Mouse (Mus musculus): Measurements from ENCODE around the gene Capn15. TPM values are rescaled to one million over a fixed set of nuclear protein-coding genes. Genes with fewer than 3 reads are reported as not detected.

Gene Capn15
- polyA plus RNA-seq, 1 experiment: 75.2 TPM

- Histone ChIP-seq H3K27me3 (ENCODE audit: control insufficient read depth, insufficient read depth, low read length) (no peaks in the 10 kb centered on the region), H3K36me3 (ENCODE audit: control insufficient read depth, insufficient read depth, low read length) (no peaks in the 10 kb centered on the region), H3K4me3 (ENCODE audit: low read depth, low read length) (no peak within 1 kb of the TSS), H3K4me1 (ENCODE audit: control insufficient read depth, insufficient read depth, insufficient read length, low read length) (peaks cover 15% of the 10 kb centered on the region), H3K27ac (ENCODE audit: insufficient read depth, low read depth, low read length) (no peak within 1 kb of the TSS)
- WGBS: 57% methylated on average over 6 of the region's 6 CpGs
- no peak for TF ChIP-seq POLR2A (IDR thresholded peaks at IDR 0.05; ENCODE audit: low read depth, low read length)
- no peak for TF ChIP-seq CTCF (IDR thresholded peaks at IDR 0.05; ENCODE audit: extremely low read depth, insufficient read length, insufficient replicate concordance, low read depth, low read length)
These were observed 41.0 kb downstream of the Capn15 start, which contains the start of the genes Pigq and Nhlrc4 for GRCm38 (mm10) chr17:25944366-25945163. Gene Pigq (minus strand): TSS chr17:25944936. Gene Nhlrc4 (minus strand): TSS chr17:25944961.

- no peaks in the 10 kb centered on the region for H3K36me3 ChIP-seq (ENCODE audit: control insufficient read depth, insufficient read depth, low read length)
- no peaks in the 10 kb centered on the region for H3K27me3 ChIP-seq (ENCODE audit: control insufficient read depth, insufficient read depth, low read length)
- H3K4me3 ChIP-seq (ENCODE audit: low read depth, low read length): no peak overlapping the region
- WGBS: 87% methylated on average over 9 of the region's 9 CpGs
- no peak overlapping the region for H3K27ac ChIP-seq (ENCODE audit: insufficient read depth, low read depth, low read length)
- no peak for TF ChIP-seq CTCF (IDR thresholded peaks at IDR 0.05; ENCODE audit: extremely low read depth, insufficient read length, insufficient replicate concordance, low read depth, low read length)
- TF ChIP-seq POLR2A (IDR thresholded peaks at IDR 0.05; ENCODE audit: low read depth, low read length): no peak
- peaks cover 15% of the 10 kb centered on the region for H3K4me1 ChIP-seq (ENCODE audit: control insufficient read depth, insufficient read depth, insufficient read length, low read length)
These were observed 41.8 kb downstream of the Capn15 start for GRCm38 (mm10) chr17:25943769-25944168.

- TF ChIP-seq POLR2A (IDR thresholded peaks at IDR 0.05; ENCODE audit: low read depth, low read length) (no peak), CTCF (IDR thresholded peaks at IDR 0.05; ENCODE audit: extremely low read depth, insufficient read length, insufficient replicate concordance, low read depth, low read length) (no peak)
- Histone ChIP-seq H3K4me1 (ENCODE audit: control insufficient read depth, insufficient read depth, insufficient read length, low read length) (peaks cover 15% of the 10 kb centered on the region), H3K27me3 (ENCODE audit: control insufficient read depth, insufficient read depth, low read length) (no peaks in the 10 kb centered on the region), H3K27ac (ENCODE audit: insufficient read depth, low read depth, low read length) (no peak overlapping the region), H3K4me3 (ENCODE audit: low read depth, low read length) (no peak overlapping the region), H3K36me3 (ENCODE audit: control insufficient read depth, insufficient read depth, low read length) (no peaks in the 10 kb centered on the region)
- 52% methylated on average over 3 of the region's 3 CpGs for whole genome bisulfite sequencing
These were observed 42.4 kb downstream of the Capn15 start for GRCm38 (mm10) chr17:25943221-25943620.

GRCm38 (mm10) chr17:25942597-25943151 lies 42.9 kb downstream of the Capn15 start:
- H3K36me3 ChIP-seq (ENCODE audit: control insufficient read depth, insufficient read depth, low read length): no peaks in the 10 kb centered on the region
- TF ChIP-seq POLR2A (IDR thresholded peaks at IDR 0.05; ENCODE audit: low read depth, low read length) (no peak), CTCF (IDR thresholded peaks at IDR 0.05; ENCODE audit: extremely low read depth, insufficient read length, insufficient replicate concordance, low read depth, low read length) (no peak)
- peaks cover 15% of the 10 kb centered on the region for H3K4me1 ChIP-seq (ENCODE audit: control insufficient read depth, insufficient read depth, insufficient read length, low read length)
- H3K27me3 ChIP-seq (ENCODE audit: control insufficient read depth, insufficient read depth, low read length): no peaks in the 10 kb centered on the region
- 32% methylated on average over 2 of the region's 2 CpGs for WGBS
- no peak overlapping the region for H3K4me3 ChIP-seq (ENCODE audit: low read depth, low read length)
- no peak overlapping the region for H3K27ac ChIP-seq (ENCODE audit: insufficient read depth, low read depth, low read length)

- peaks cover 15% of the 10 kb centered on the region for H3K4me1 ChIP-seq (ENCODE audit: control insufficient read depth, insufficient read depth, insufficient read length, low read length)
- TF ChIP-seq POLR2A (IDR thresholded peaks at IDR 0.05; ENCODE audit: low read depth, low read length): peak; percentile 46
- TF ChIP-seq CTCF (IDR thresholded peaks at IDR 0.05; ENCODE audit: extremely low read depth, insufficient read length, insufficient replicate concordance, low read depth, low read length): no peak
- H3K27ac ChIP-seq (ENCODE audit: insufficient read depth, low read depth, low read length): peak overlapping the region; percentile 39
- H3K27me3 ChIP-seq (ENCODE audit: control insufficient read depth, insufficient read depth, low read length): no peaks in the 10 kb centered on the region
- 3% methylated on average over 54 of the region's 54 CpGs for WGBS
- peak overlapping the region; percentile 97 for H3K4me3 ChIP-seq (ENCODE audit: low read depth, low read length)
- H3K36me3 ChIP-seq (ENCODE audit: control insufficient read depth, insufficient read depth, low read length): peaks cover 6% of the 10 kb centered on the region
These were observed 43.9 kb downstream of the Capn15 start for GRCm38 (mm10) chr17:25941511-25942241.

GRCm38 (mm10) chr17:25934526-25934925 lies 51.1 kb downstream of the Capn15 start:
- WGBS: 85% methylated on average over 1 of the region's 1 CpGs
- Histone ChIP-seq H3K27me3 (ENCODE audit: control insufficient read depth, insufficient read depth, low read length) (no peaks in the 10 kb centered on the region), H3K36me3 (ENCODE audit: control insufficient read depth, insufficient read depth, low read length) (peaks cover 58% of the 10 kb centered on the region), H3K4me3 (ENCODE audit: low read depth, low read length) (no peak overlapping the region), H3K4me1 (ENCODE audit: control insufficient read depth, insufficient read depth, insufficient read length, low read length) (no peaks in the 10 kb centered on the region), H3K27ac (ENCODE audit: insufficient read depth, low read depth, low read length) (no peak overlapping the region)
- no peak for TF ChIP-seq CTCF (IDR thresholded peaks at IDR 0.05; ENCODE audit: extremely low read depth, insufficient read length, insufficient replicate concordance, low read depth, low read length)

GRCm38 (mm10) chr17:25925348-25925747 lies 60.2 kb downstream of the Capn15 start:
- Histone ChIP-seq H3K4me3 (ENCODE audit: low read depth, low read length) (no peak overlapping the region), H3K27me3 (ENCODE audit: control insufficient read depth, insufficient read depth, low read length) (no peaks in the 10 kb centered on the region), H3K27ac (ENCODE audit: insufficient read depth, low read depth, low read length) (no peak overlapping the region), H3K36me3 (ENCODE audit: control insufficient read depth, insufficient read depth, low read length) (peaks cover 25% of the 10 kb centered on the region), H3K4me1 (ENCODE audit: control insufficient read depth, insufficient read depth, insufficient read length, low read length) (no peaks in the 10 kb centered on the region)
- WGBS: 68% methylated on average over 2 of the region's 2 CpGs
- no peak for TF ChIP-seq POLR2A (IDR thresholded peaks at IDR 0.05; ENCODE audit: low read depth, low read length)
- TF ChIP-seq CTCF (IDR thresholded peaks at IDR 0.05; ENCODE audit: extremely low read depth, insufficient read length, insufficient replicate concordance, low read depth, low read length): no peak

Data from small intestine, adult 2 months (tissue).